Mouse (Mus musculus) ES-E14 (cell line): ENCODE measurements around the gene Ccdc85c.

ENCODE experiments used
- CHD2 ChIP-seq: IDR thresholded peaks from 2 replicates; pipeline ENCODE4 v1.6.1; 2014; ENCODE audit warnings: mild to moderate bottlenecking, low read depth, low read length, inconsistent platforms
- HCFC1 ChIP-seq: IDR thresholded peaks from 2 replicates; pipeline ENCODE4 v1.6.1; 2012; ENCODE audit warnings: low read length, inconsistent platforms, borderline replicate concordance; ENCODE audit not compliant: insufficient read depth
- MAFK ChIP-seq: IDR thresholded peaks from 2 replicates; pipeline ENCODE4 v1.6.1; 2014; ENCODE audit warnings: mild to moderate bottlenecking, low read depth, low read length, inconsistent platforms; ENCODE audit not compliant: insufficient read depth
- ZC3H11A ChIP-seq: IDR thresholded peaks from 2 replicates; pipeline ENCODE4 v1.6.1; 2012; ENCODE audit warnings: low read depth, mild to moderate bottlenecking, inconsistent platforms, low read length, borderline replicate concordance

GRCm38 (mm10) chr12:108253042-108253441 lies 22.2 kb downstream of the Ccdc85c start:
- TF ChIP-seq HCFC1 (no peak), ZC3H11A (no peak), MAFK (no peak), CHD2 (no peak)
